Mouse (Mus musculus): ENCODE data around the gene Chrnb1. TPM values are rescaled to one million over a fixed set of nuclear protein-coding genes. Genes with fewer than 3 reads are reported as not detected.

Chrnb1 gene
- under 1 TPM; 0.66 to 0.81 TPM for total RNA-seq (2021)

DNA sequence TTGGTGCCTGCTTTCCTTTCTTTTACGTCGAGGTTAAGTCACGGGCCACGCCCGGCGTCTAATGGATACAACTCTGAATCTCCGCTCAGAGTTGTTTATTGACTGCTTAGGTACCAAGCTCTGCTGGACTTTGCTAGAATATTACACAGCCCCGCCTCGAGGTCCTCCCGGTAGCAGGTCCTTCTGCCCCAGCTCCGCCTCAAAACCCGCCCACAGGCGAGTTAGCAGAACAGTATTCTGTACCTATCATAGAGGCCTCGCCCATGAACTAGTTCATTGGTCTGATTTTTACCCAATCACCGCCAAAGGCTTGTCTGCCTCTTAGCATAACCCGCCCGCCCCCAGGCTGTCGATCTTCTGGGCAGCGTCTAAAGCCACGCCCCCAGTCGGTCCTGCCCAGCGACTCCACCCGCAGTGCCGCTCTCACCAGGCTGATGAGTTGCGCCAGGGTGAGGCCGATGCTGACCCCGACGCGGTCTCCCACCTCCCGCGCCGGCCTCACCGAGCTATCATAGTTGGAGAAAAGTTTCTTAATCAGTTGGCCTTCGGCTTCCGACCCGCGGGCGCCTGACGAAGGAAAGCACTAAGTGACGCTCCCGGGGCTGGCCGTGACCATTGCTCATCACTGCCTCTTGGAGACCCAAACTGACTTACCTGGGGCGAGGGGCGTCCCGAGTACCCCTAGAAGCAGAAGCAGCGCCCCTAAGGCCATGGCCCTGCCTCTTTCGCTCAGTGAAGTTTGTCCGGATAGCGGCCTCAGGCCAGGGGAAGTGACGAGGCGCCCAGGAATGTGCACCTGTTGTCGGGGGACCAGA is at the start of gene Chrnb1:
Chrnb1 (minus strand) TSS at position 776 of the 815 bp plus-strand sequence.
- intact Hi-C loops (cut with DNase I) = no loop called here
- peak; percentile 81 to 84 for DNase-seq (ENCODE audit: low spot score in 2 of 2)

DNA sequence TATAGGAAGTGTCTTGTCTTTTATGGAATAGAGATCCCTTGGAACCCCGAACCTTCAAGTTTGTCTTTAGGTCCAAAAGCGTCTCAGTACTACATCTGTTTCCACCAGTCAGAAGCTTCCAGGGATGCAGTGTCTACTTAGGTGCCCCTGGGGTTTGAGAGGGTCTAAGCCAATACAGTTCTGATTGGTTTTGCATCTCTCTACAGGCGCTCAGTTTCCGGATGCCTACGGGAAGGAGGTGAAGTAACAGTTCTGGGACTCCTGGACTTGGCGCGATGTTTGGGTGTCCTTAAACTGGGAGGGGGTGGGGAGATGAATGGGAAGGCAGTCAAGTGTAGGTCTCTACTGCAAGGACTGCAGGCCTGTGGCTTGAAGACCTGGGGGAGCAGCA is 43.0 kb upstream of the Chrnb1 start:
- intact Hi-C loops (cut with DNase I) = loop anchor here (5.0 kb wide), 1 partner anchor 64 kb away; the partner anchor contains the start of genes 2810408A11Rik and Neurl4

DNA sequence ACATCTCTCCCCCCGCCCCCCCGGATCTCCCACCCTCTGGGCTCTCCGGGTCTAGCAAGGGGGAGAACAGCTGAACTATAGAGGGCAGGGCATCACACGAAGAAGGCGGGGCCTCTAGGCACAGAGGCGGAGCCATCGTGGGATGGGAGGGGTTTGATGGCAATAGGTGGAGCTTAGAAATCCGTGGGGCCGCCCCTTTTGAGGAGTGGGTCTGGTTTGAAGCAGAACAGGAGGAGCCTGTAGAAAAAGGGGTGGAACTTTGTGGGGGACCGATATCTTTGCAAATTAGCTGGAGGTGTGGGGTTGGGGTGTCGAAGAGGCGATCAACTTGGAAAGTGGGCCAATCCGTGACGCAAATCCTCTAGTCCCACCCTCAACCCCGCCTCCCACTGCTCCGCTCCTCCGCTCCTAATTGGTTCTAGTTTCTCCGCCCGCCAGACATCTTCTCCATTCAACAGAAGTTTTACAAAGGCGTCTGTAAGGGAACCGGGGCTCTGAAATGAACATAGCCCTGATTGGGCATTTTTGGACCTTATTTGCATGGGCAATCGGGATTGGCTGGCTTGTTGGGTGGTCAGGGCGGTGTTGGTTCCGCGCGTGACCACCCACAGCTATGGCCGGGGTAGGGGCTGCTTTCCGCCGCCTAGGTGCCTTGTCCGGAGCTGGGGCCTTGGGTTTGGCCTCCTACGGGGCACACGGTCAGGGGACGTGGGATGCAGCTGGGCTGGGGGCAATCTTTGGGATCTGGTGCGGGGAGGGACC is 42.4 kb upstream of the Chrnb1 start, which contains the start of gene Tmem256:
Tmem256 (plus strand) TSS at position 563 of the 762 bp plus-strand sequence.
- peak; percentile 95 to 96 for DNase-seq (ENCODE audit: low spot score in 2 of 2)
- intact Hi-C loops (cut with DNase I) = loop anchor here (2.0 to 5.0 kb wide), 3 partner anchors 35 to 79 kb away; partner anchors contain the start of genes 2810408A11Rik, Neurl4 and Polr2a

More for the DNA sequence above, 43.0 kb upstream of the Chrnb1 start:
- no peak for DNase-seq (ENCODE audit: low spot score in 2 of 2)

DNA sequence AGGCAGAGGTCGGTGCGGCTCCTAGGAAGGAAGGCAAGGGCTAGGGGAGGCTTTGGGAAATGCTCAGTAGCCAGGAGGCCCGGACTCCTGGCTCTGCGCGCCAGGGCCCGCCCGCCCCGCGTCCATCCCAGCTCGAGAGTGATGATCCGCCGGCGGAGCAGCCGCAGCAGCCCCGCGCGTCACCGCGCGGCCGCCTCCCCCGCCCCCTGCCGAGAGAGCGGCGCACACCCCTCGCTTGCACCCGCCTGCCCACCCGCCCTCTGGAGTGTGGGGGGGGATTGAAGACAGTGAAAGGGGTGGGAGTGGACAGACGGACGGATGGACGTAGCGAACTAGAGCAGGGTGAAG is 41.8 kb upstream of the Chrnb1 start, which contains the start of gene Nlgn2:
Nlgn2 (minus strand) TSS at position 181 of the 348 bp plus-strand sequence.
- intact Hi-C loops (cut with DNase I) = loop anchor here (2.0 to 5.0 kb wide), 3 partner anchors 35 to 79 kb away; partner anchors contain the start of genes 2810408A11Rik, Neurl4 and Polr2a
- DNase-seq (ENCODE audit: low spot score in 2 of 2) = peak in 1 of 2 experiments; percentile 93

DNA sequence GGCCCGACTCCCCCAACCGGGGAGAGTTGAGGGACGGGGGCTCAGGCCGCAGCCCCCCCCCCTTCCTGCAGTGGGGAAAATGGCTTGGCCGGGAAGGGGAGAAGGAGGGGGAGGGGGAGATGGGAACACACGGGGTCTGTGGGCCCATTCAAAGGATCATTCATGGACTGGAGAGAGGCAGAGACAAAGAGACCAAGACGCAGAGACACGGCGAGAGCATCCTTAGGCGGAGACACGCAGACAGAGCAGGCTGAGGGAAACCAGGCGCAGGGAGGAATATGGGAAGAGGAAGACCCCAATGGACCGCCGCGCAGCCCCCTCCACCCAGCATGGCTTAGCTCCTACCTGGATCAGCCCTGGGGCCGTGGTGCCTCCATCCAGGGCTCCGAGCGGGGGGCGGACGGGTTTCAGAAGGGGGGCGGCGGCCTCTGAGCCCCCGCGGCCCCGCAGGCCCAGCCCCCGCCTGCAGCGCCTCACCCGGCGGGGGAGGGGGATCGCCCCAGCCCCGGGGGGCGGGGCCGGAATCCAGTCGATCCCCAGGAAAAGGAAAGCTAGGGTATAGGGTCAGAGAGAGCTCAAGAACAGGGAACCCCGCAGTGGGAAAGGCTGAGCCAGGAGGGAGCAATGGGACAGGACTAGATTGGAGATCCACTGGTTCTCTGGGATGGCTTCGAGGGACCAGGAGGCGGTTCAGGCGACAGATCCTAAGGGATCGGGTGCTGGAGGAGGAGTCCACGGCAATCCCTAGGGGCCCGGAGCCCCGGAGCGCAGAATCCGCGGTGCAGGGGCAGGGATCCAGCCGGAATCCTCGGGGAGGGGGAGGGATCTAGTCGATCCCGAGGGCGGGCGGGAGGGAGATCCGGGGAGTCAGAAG is 41.2 kb upstream of the Chrnb1 start:
- intact Hi-C loops (cut with DNase I) = loop anchor here (2.0 to 5.0 kb wide), 3 partner anchors 34 to 78 kb away; partner anchors contain the start of genes 2810408A11Rik, Neurl4 and Polr2a
- peak in 1 of 2 experiments; percentile 52 for DNase-seq (ENCODE audit: low spot score in 2 of 2)

DNA sequence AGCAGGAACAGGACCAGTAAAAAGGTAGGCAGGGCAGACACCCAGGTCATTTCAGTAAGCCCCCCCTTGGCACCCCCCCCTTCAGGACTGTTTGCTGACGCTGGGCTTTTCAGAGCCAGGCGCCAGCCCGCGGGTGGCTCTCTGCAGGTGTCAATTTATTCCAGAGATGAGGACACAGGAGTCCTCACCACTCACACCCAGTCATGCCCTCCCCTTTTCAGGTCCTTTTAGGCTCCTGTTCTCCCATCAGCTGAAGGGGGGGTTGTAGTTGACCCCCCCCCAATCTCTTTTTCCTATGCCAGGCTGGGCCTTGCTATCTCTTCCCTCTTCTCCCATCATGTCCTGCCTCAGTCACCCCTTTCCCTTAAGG is 40.2 kb upstream of the Chrnb1 start:
- intact Hi-C loops (cut with DNase I) = loop anchor here (2.0 to 5.0 kb wide), 3 partner anchors 33 to 77 kb away; partner anchors contain the start of genes 2810408A11Rik, Neurl4 and Polr2a
- DNase-seq (ENCODE audit: low spot score in 2 of 2) = no peak

DNA sequence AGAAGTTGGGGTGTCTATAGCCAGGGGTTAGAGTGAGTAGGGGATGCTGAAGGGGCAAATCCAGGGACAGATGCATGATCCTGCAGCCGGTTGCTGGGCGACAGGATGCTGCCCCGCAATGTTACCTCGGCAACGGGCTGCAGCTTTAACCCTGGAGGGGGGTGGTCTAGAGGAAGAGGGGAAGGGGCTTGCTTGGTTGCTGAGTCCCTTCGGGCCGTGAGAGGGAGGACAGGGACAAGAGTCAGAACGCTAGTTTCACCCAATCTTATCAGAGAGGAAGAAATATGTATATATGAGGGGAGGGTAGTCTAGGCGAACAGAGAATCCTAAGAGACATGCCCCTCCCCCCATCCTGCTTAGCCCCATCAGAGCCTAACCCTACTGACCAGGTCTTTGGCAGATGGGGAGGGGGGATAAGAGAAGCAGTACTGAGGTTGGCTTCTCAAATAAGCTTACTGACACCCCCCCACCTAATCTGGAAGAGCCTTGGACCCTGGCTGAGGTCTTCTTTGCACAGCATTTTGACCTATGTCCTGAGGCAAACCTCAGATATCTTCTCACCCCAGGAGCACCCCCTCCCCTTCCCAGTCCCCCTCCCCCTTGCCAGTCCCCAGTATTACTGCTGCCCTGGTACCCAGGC is 39.7 kb upstream of the Chrnb1 start:
- intact Hi-C loops (cut with DNase I) = loop anchor here (5.0 kb wide), 1 partner anchor 67 kb away; the partner anchor contains the start of genes 2810408A11Rik and Neurl4
- no peak for DNase-seq (ENCODE audit: low spot score in 2 of 2)

DNA sequence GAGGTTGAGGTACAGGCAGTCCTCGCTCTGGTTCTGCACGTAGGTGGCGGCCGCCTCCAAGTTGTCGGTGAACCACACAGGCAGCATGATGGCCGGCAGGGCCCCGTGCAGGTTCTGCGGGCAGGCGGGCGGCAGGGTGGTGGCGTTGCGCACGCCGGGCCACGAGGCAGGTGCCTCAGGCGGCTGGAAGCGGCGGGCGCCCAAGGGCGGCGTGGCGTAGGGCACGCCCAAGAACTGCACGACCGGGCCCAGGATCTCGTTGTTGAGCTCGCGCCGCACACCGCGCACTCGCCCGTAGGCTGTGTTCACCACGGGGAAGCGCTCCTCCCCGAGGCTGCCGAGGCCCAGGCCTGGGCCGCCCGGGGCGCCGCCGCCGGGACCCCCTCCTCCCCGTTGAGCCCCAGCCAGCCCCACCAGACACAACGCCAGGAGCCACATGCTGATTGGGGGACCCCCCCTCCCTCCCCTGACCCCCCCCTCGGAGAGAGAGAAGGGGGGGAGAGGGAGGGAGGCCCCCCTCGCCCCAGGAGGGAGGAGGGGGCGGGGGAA is 38.3 kb upstream of the Chrnb1 start:
- DNase-seq (ENCODE audit: low spot score in 2 of 2) = peak in 1 of 2 experiments; percentile 46
- intact Hi-C loops (cut with DNase I) = no loop called here

DNA sequence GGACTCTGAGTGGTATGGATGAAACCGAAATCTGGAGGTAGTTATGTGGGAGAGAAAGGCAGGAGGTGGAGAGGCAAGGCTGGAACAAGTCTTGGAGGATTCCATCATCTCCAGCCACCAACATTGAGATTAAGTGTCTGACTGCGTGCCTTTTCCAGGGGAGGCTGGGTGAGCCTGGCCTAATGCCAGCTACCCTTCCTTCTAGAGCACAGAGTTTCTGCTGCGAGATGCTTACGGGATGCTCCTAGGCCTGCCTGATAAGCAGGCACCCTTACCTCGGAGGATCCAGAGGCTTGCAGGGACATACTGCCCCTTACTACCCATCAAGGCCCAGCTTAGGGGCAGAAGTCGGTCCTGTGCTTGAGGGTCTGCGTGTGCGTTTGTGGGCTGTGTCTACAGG is 37.8 kb upstream of the Chrnb1 start:
- intact Hi-C loops (cut with DNase I) = no loop called here
- DNase-seq (ENCODE audit: low spot score in 2 of 2) = no peak

DNA sequence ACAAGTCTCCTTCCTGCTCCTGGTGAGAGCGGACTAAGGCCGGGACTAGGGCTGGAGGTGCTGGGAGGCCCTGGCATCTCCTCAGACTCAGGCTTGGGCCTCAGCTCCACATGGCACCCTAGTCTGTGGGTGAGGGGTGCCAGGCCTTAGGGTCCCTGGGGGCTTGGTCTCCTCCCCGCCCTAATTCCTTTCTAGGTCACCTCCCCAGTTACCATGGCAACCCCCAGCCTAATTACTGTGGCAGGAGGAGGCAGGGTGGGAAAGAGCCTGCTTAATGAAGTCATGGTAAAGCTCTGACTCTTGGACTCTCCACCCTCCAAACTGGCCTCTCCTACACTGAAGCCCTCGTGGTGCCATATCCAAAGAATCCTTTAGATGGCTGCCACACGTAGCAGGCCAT is 33.1 kb upstream of the Chrnb1 start:
- no peak for DNase-seq (ENCODE audit: low spot score in 2 of 2)
- intact Hi-C loops (cut with DNase I) = no loop called here

DNA sequence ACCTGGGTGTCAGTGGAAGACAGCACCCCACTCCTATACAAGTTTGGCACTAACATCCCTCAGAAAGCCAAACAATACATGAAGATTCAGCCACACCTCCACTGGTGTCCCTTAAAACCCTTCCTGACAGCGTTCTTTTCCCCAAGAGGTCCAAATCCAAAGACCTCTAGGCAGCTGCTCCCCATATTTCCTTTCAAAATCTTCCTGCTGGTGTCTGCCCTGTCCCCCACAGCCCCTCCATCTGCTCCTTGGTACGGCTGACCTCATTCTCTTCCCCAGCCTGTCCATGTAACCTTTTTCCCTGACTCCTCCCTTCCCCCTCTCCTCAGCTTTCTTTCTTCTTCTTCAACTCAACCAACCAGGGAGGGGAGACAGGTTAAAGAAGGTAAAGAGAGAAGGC is 27.7 kb upstream of the Chrnb1 start:
- intact Hi-C loops (cut with DNase I) = no loop called here

DNA sequence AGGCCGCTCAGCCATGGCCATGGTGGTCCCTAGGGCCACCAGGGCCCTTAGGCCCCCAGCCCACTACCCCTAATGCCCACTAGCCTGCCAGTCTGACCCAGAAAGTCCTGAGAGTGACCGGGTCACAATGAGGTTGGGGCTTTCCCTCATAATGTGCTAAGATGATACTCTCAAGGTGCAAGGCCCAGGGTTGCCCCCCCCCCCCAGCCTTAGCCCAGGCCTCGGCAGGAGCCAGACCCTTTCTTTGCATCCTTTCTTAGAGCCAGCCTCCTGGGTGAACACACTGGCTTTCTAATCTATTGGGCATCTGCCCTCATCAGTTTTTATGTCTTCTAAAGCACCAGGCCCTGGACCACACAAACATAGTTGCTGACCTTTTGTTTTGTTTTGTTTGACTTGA is 26.3 kb upstream of the Chrnb1 start, which contains the start of gene Spem1:
Spem1 (minus strand) TSS at position 101 of the 400 bp plus-strand sequence.
- intact Hi-C loops (cut with DNase I) = no loop called here
- DNase-seq (ENCODE audit: low spot score in 2 of 2) = no peak

More for the DNA sequence above, 27.7 kb upstream of the Chrnb1 start:
- DNase-seq (ENCODE audit: low spot score in 2 of 2) = no peak

DNA sequence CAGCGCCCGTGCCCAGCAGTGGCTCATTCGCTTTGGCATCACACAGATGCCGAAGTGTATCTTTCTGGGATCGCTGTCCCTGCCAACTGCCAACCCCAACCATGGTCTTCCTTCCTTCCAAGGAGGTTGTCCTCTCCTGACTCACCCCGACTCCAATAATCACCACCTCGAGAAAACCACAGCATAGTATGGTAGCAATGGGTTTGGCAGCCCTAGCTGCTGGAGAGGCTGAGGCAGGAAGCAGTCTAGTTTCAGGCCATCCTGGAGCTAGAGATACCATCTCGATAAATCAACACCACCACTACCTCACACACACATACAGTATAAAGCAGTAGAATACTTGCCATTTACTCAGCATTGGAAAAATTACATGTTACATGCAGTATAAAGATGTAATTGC is 23.1 kb upstream of the Chrnb1 start:
- intact Hi-C loops (cut with DNase I) = no loop called here
- no peak for DNase-seq (ENCODE audit: low spot score in 2 of 2)

DNA sequence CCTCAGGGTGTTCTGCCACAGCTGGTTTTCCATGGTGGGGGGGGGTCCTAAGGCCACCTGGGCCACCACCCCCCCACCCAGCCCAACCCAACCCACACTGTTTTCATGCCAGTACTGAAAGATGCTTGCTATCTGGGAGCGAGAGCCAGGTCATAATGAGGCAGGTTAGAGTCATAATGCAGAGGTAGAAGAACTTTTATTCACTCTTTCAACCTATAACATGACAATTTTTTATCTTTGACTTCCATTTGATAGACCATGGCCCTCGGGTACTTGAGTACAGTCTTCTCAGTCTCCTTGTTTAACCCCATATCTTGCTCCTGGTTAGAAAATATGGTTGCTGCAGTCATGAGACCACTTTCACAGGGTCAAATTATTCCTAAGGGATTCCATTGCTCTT is 22.6 kb upstream of the Chrnb1 start, which contains the start of gene Spem2:
Spem2 (minus strand) TSS at position 101 of the 400 bp plus-strand sequence.
- DNase-seq (ENCODE audit: low spot score in 2 of 2) = no peak
- intact Hi-C loops (cut with DNase I) = no loop called here

DNA sequence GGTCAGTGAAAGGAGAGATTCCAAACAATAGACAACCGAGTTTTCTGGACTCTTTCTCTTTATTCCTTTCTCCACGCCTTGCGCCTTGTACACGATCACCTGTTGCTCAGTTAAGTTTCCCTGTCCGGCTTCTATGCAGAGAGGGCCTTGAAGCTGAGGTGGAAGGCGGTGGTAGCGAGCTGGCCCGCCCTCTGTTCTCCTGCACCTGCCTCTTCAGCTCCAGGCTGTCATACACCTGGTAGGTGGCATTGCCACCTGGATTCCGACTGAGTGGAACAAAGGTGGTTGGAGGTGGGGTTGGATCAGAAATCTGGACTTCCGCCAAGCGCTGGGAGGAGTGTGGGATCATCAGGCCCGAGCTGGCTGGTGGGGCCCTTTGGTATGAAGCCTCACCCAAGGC is 20.8 kb upstream of the Chrnb1 start:
- intact Hi-C loops (cut with DNase I) = no loop called here
- DNase-seq (ENCODE audit: low spot score in 2 of 2) = no peak

DNA sequence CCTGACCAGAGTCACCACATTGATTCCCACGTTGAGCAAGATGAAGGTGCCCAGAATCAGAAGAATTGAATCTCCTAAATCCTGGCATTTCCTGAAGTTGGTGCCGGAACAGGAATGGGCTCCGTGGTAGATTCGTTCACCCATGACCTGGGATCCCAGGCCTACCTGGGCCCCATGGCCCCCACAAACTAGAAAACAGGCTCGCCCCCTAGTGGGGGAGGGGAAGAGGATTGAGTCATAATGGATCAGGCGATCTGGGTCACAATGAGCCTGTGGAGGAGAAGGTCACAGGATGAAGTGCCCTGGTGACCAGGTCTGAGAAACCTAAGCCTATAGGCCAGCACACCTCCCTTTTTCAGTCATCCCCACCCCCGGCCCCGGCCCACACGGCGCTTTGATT is 19.4 kb upstream of the Chrnb1 start, which contains the start of gene Gm39566:
Gm39566 (minus strand) TSS at position 144 of the 400 bp plus-strand sequence.
- intact Hi-C loops (cut with DNase I) = no loop called here
- no peak for DNase-seq (ENCODE audit: low spot score in 2 of 2)

DNA sequence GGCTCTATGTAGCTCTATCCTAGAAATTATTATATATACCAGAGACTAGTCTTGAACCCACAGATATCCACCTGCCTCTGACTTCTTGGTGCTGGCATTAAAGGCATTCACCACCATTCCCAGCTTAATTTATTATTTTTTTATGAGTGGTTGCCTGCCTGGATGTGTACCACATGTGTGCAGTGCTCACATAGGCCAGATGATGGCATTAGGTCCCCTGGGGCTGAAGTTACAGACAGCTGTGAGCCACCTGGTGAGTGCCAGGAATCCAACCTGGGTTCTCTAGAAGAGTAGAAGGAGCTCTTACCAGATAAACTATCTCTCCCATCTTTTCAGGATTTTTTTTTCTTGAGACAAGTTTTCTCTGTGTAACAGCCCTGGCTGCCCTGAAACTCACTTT is 14.5 kb upstream of the Chrnb1 start:
- DNase-seq (ENCODE audit: low spot score in 2 of 2) = no peak
- intact Hi-C loops (cut with DNase I) = no loop called here

DNA sequence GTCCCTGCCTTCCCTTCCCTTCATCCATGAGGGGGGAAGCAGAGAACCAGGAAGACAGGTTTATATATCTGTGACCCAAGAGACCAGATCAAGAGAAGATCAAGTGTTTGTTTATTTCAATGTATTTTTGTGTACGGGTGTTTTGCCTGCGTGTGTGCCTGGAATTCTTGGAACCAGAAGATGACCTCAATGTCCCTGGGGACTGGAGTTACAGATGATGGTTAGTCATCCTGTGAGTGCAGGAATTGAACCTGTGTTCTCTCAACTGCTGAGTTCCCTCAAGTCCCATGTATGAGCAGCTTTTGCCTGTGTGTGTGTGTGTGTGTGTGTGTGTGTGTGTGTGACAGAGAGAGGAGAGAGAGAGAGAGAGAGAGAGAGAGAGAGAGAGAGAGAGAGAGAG is 11.9 kb upstream of the Chrnb1 start:
- no peak for DNase-seq (ENCODE audit: low spot score in 2 of 2)
- intact Hi-C loops (cut with DNase I) = no loop called here

Data from left cerebral cortex, postnatal 36 days (tissue).